Mouse (Mus musculus) bone marrow macrophage, adult 2 months (primary cell): ENCODE data around the gene Ubqln4.

Source experiments
- CTCF ChIP-seq: IDR thresholded peaks from 2 replicates; pipeline ENCODE4 v1.5.1; 2012; ENCODE audit warnings: low read depth, mild to moderate bottlenecking, low read length, moderate library complexity
- POLR2A ChIP-seq: IDR thresholded peaks from 2 replicates; pipeline ENCODE4 v1.6.1; 2012; ENCODE audit warnings: mild to moderate bottlenecking, low read depth, low read length, borderline replicate concordance

GRCm38 (mm10) chr3:88538271-88539145 is 15.1 kb upstream of the Ubqln4 start:
- TF ChIP-seq CTCF, result no peak
- TF ChIP-seq POLR2A, result no peak
